Mouse (Mus musculus) brain, embryonic 14.5 days (tissue): ENCODE measurements around the gene Strn.

Source experiments
- CTCF ChIP-seq: fragments of 200-500 bp; IDR thresholded peaks from 2 replicates; pipeline ENCODE4 v1.5.1; 2012; ENCODE audit warnings: inconsistent platforms, mild to moderate bottlenecking, moderate library complexity, borderline replicate concordance; ENCODE audit not compliant: insufficient read depth, insufficient read length; ENCODE audit errors: extremely low read depth
- POLR2A ChIP-seq: fragments of 200-500 bp; IDR thresholded peaks from 2 replicates; pipeline ENCODE4 v1.6.1; 2012; ENCODE audit warnings: mild to moderate bottlenecking, inconsistent platforms, borderline replicate concordance; ENCODE audit not compliant: poor library complexity, insufficient read depth, insufficient read length, severe bottlenecking; ENCODE audit errors: extremely low read depth

GRCm38 (mm10) chr17:78778765-78779164, 41.8 kb upstream of the Strn start:
- TF ChIP-seq CTCF (no peak), POLR2A (no peak)
